Mouse (Mus musculus) megakaryocyte, embryonic 14.5 days (primary cell): ENCODE measurements around the gene Auts2.

Experiments used
- FLI1 ChIP-seq: IDR thresholded peaks from 2 replicates; pipeline ENCODE4 v1.6.1; 2012; ENCODE audit warnings: low read length, inconsistent platforms, mixed read lengths
- GATA1 ChIP-seq: IDR thresholded peaks from 3 replicates; pipeline ENCODE4 v1.6.1; 2012; ENCODE audit warnings: mixed read lengths, low read length, inconsistent platforms, borderline replicate concordance

DNA sequence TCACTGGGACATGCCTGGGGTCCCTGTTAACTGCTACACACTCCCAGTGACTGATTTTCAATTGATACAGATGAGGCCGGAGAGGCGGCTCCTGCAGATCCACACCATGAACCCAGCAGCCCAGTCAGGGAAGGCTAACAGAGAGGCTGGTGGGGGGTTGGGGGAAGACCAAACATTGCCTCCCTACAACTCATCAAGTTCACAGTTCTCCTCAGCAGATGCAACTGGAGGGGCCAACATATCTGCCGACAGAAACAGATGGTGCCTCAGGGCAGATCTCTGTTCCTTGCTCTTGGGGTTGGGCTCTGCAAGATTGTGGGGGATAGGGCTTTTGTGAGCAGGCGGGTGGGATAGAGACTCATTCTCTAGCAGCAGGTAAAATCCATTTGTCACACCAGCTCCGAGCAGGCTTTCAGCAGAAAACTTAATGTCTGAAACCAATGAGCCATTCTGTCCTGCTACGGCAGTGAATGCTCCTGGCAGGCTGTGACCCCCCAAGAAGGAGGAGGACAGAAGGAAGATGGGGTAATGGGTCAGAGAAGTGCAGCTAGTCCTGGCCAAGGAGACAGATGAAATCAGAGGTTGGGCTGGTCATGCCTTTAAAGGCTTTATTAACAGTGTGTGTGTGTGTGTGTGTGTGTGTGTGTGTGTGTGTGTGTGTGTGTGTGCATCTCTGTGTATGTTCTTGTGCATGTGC, 740.7 kb downstream of the Auts2 start:
- TF ChIP-seq GATA1 (no peak), FLI1 (no peak)
